Mouse (Mus musculus) midbrain, embryonic 12.5 days (tissue): Measurements from ENCODE around the gene Phf8. TPM values are rescaled to one million over a fixed set of nuclear protein-coding genes. Genes with fewer than 3 reads are reported as not detected.
"Not testable (repeated sequence)": the region's sequence is repeated elsewhere in the genome, so short reads cannot be mapped to it uniquely, and the experiment has no call there.

Experiments used
- ATAC-seq: fragments of 200-750 bp; cut with Nextera tagmentation; 2 replicates; pipeline ENCODE4 v1.8.0; 2017; ENCODE audit warnings: low read depth, moderate TSS enrichment, moderate library complexity; ENCODE audit not compliant: low FRiP score
- H3K27ac ChIP-seq: fragments of 300-500 bp; sonication (generic); replicated peaks from 2 replicates; pipeline ENCODE4 v1.5.1; 2016; ENCODE audit warnings: mild to moderate bottlenecking
- H3K27me3 ChIP-seq: fragments of 300-500 bp; sonication (generic); 2 replicates; pipeline ENCODE4 v1.6.1; 2016; ENCODE audit warnings: mild to moderate bottlenecking
- H3K36me3 ChIP-seq: fragments of 300-500 bp; sonication (generic); 2 replicates; pipeline ENCODE4 v1.6.1; 2016
- H3K4me1 ChIP-seq: fragments of 300-500 bp; sonication (generic); 2 replicates; pipeline ENCODE4 v1.6.1; 2016
- H3K4me2 ChIP-seq: fragments of 300-500 bp; sonication (generic); replicated peaks from 2 replicates; pipeline ENCODE4 v1.6.1; 2016; ENCODE audit warnings: mild to moderate bottlenecking, moderate library complexity
- H3K4me3 ChIP-seq: fragments of 300-500 bp; sonication (generic); 2 replicates; pipeline ENCODE4 v1.5.1; 2016; ENCODE audit warnings: mild to moderate bottlenecking
- H3K9ac ChIP-seq: fragments of 300-500 bp; sonication (generic); replicated peaks from 2 replicates; pipeline ENCODE4 v1.6.1; 2016; ENCODE audit warnings: mild to moderate bottlenecking, moderate library complexity
- H3K9me3 ChIP-seq: fragments of 300-500 bp; sonication (generic); 2 replicates; pipeline ENCODE4 v1.6.1; 2016; ENCODE audit warnings: mild to moderate bottlenecking
- WGBS: fragments of 180-500 bp; shearing (Covaris S2); methylation state at CpG from one replicate; pipeline ENCODE4 v1.1.7; 2016; 5-methylcytosine and 5-hydroxymethylcytosine counted together
- polyA plus RNA-seq: library from polyadenylated mRNA; unstranded; fragments of >200 nt; fragmentation: Nextera tagmentation; extraction: Ambion mirVana; gene quantifications from 2 replicates; pipeline ENCODE4 v1.2.1, GENCODE M21; 2016

The Phf8 gene
- 30.4 and 32.7 TPM in 2 replicates for polyA plus RNA-seq

DNA sequence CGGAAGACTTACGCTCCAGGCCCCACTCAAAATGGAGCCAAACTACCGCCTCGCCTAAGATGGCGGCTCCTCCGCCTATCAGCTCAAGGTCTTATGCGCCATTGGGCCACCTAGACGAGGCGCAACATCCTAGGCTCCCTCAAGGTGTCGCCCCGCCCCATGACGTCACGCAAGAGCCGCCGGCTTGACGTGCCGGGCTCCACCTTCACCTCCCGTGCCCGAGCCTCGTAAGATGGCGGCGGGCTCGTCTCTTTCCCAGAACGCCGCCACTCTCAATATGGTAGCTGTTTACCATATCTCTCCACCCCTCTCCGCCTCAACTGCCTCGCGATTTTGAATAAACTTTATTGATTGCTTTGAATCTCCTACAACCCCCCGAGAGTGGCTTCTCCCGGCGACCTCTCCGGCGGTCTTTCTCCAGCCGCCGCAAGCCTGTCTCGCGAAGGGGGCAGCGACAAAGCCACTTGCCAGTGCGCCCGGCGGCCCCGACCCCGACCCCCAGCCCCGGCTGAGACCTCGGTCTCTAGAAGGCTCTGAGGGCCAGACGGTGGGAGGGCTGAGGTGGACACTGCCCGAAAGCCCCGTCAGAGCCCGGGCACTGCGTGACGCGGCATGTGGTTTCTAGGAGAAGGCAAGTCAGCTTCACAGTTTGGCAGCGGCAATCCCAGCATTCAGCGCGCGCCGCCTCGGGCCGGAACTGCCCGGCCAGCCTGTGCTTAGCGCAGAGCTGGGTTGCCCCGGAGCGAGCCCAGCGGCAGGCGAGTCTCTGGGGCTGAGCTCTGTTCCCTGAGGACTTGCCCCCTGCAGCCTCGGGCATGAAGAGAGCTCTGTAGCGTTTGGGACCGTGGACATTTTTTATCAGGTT, at the start of gene Phf8:
Gene Phf8, plus strand, starts transcription at position 215 of the 865 bp plus-strand sequence.
- ATAC-seq: peak; percentile 95
- peaks cover 5% of the 10 kb centered on the region; the same call in 1 of the 2 replicates for H3K4me1 ChIP-seq
- H3K27ac ChIP-seq: peak within 1 kb of the TSS; percentile 97
- H3K27me3 ChIP-seq: no peaks in the 10 kb centered on the region; the same call in 1 of the 2 replicates
- WGBS: 25% methylated on average over 68 of the region's 68 CpGs
- H3K9ac ChIP-seq: peak within 1 kb of the TSS; percentile 63
- peak within 1 kb of the TSS; percentile 52 for H3K4me3 ChIP-seq
- peak within 1 kb of the TSS; percentile 65 for H3K4me2 ChIP-seq
- no peaks in the 10 kb centered on the region for H3K9me3 ChIP-seq
- no peaks in the 10 kb centered on the region; the same call in 1 of the 2 replicates for H3K36me3 ChIP-seq

DNA sequence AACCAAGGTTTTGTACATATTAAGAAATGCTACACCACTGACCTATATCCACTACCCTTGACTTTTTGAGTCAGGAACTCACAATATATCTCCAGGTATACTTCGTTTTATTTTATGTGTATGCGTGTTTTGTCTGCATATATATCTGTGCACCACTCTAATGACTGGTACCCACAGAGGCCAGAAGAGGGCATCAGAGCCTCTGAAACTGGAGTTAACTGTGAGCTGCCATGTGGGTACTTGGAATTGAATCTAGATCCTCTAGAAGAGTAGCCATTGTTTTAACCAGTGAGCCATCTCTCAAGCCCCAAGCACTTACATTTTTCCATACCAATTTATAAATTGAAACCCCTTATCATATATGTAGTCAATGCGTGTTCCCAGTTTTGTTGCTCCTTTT, 32.3 kb upstream of the Phf8 start:
- no peaks in the 10 kb centered on the region for H3K4me1 ChIP-seq
- no peak overlapping the region for H3K9ac ChIP-seq
- ATAC-seq: no peak
- H3K27ac ChIP-seq: no peak overlapping the region
- 79% methylated on average over 3 of the region's 3 CpGs for WGBS
- no peak overlapping the region for H3K4me3 ChIP-seq
- no peaks in the 10 kb centered on the region for H3K27me3 ChIP-seq
- no peaks in the 10 kb centered on the region for H3K36me3 ChIP-seq
- no peaks in the 10 kb centered on the region for H3K9me3 ChIP-seq
- no peak overlapping the region for H3K4me2 ChIP-seq

DNA sequence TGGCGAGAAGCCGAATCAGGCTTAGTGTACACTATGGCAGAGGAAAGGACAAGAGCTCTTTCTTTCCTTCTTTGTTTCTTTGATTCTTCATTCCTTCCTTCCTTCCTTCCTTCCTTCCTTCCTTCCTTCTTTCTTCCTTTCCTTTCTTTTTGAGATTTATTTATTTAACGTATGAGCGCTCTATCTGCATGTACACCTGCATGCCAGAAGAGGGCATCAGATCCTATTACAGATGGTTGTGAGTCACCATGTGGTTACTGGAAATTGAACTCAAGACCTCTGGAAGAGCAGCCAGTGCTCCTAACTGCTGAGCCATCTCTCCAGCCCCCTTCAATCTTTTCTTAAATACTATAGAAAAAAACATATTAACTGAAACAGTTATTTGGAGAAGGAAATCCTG, 27.2 kb upstream of the Phf8 start:
- not testable (repeated sequence) for H3K9me3 ChIP-seq, H3K27ac ChIP-seq, H3K9ac ChIP-seq, H3K4me2 ChIP-seq, H3K36me3 ChIP-seq, ATAC-seq, H3K4me1 ChIP-seq, H3K4me3 ChIP-seq, H3K27me3 ChIP-seq
- WGBS: 90% methylated on average over 4 of the region's 4 CpGs

DNA sequence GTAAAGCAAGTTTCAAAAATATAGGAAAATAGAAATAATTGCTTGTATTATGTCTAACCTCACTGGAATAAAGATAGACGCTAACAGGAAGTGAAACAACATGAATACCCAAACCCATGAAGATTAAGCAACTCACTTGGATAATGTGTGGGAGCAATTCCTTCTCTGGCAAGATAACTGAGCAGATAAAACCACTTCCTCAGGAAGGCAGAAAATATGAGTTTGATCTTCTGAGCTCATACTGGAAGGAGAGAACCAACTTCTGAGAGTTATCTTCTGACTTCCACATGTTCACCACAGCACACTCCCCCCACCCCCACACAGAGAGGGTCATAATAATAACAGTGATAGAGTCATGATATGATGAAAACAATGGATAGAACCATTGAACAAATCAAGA, 23.9 kb upstream of the Phf8 start:
- Histone ChIP-seq H3K4me1 (no peaks in the 10 kb centered on the region), H3K9me3 (no peaks in the 10 kb centered on the region), H3K4me3 (no peak overlapping the region), H3K27ac (no peak overlapping the region), H3K27me3 (no peaks in the 10 kb centered on the region), H3K4me2 (no peak overlapping the region), H3K36me3 (no peaks in the 10 kb centered on the region), H3K9ac (no peak overlapping the region)
- 77% methylated on average over 1 of the region's 1 CpGs for WGBS
- ATAC-seq: no peak

DNA sequence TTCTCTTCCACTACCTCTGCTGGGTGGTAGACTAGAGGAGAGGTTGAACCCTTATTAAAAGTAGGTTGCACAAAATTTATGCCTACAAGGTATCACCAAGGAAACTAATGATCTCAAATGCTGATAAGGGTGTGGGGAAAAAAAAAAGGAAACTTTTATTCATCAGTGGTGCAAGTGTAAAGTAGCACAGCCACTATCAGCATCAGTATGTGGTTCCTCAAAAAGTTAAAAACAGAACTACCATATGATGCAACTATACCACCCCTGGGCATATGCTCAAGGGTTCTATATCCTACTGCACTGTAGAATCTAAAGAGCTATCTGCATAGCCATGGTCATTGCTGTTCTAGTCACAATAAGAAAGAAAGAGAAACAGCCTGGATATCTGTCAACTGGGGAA, 11.9 kb upstream of the Phf8 start:
- Histone ChIP-seq H3K36me3 (no peaks in the 10 kb centered on the region), H3K27ac (no peak overlapping the region), H3K4me1 (no peaks in the 10 kb centered on the region), H3K4me3 (no peak overlapping the region), H3K9ac (no peak overlapping the region), H3K9me3 (no peaks in the 10 kb centered on the region), H3K27me3 (no peaks in the 10 kb centered on the region), H3K4me2 (no peak overlapping the region)
- ATAC-seq: no peak

DNA sequence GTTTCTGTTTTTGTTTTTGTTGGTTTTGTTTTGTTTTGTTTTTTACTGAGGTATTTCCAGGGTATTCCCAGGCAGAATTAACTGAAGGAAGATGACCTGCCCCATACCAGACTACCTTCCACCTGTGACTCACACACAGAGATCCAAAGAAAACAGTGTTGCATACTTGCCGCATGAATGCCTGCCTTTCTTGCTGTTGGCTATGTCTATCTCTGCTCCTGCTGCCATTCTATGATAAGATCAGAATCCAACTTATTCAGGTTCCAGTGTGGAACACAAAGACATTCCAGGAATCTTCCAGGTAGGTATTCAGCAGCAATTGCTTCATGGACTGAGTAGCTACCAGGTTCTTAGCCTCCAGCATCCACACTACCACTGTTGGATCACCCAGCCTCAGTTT, 10.6 kb upstream of the Phf8 start:
- Histone ChIP-seq H3K4me3 (no peak overlapping the region), H3K9me3 (no peaks in the 10 kb centered on the region), H3K9ac (no peak overlapping the region), H3K36me3 (no peaks in the 10 kb centered on the region), H3K4me1 (no peaks in the 10 kb centered on the region), H3K27me3 (no peaks in the 10 kb centered on the region), H3K27ac (no peak overlapping the region), H3K4me2 (no peak overlapping the region)
- WGBS: 94% methylated on average over 1 of the region's 1 CpGs
- ATAC-seq: no peak

DNA sequence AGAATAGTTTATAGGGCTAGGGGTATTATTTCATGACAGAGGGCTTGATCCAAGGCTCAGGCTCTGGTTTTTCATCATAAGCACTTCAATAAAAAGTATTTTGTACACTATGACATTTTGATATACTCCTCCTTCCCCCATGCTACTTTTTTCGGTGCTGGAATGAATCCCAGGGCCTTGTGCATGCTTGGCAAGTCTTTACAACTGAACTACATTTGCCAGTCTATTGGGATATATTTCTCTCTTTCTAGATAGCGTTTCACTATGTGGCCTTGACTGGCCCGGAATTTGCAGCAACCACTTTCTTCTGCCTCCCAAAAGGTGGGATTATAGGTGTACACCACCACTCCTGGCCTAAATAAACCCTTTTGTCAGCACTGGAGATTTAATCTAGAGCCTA, 7.4 kb upstream of the Phf8 start:
- no peak overlapping the region for H3K9ac ChIP-seq
- ATAC-seq: no peak
- H3K36me3 ChIP-seq: no peaks in the 10 kb centered on the region
- no peak overlapping the region for H3K27ac ChIP-seq
- no peaks in the 10 kb centered on the region for H3K4me1 ChIP-seq
- H3K4me2 ChIP-seq: no peak overlapping the region
- H3K27me3 ChIP-seq: no peaks in the 10 kb centered on the region; the same call in 1 of the 2 replicates
- H3K4me3 ChIP-seq: no peak overlapping the region
- no peaks in the 10 kb centered on the region for H3K9me3 ChIP-seq
- 83% methylated on average over 3 of the region's 3 CpGs for WGBS

DNA sequence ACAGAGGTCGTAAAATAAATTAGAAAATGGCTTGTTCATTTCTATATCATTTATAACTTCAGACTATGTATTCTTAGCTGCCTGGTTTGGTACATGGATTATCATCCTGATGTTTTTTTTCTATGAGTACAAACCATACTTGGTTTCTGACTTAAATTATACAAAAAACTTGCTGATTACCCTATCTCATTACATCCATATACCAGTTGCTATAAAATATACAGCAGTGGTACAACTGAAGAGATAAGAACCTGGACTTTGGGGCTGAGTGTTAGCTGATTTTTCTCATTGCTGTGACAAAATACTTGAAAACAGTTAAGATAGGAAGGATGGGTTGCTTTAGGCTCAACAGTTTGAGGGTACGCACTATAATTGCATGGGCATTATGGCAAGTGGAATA, 6.8 kb upstream of the Phf8 start:
- no peak overlapping the region for H3K27ac ChIP-seq
- H3K9ac ChIP-seq: no peak overlapping the region
- no peak overlapping the region for H3K4me2 ChIP-seq
- H3K27me3 ChIP-seq: no peaks in the 10 kb centered on the region; the same call in 1 of the 2 replicates
- no peaks in the 10 kb centered on the region for H3K36me3 ChIP-seq
- no peaks in the 10 kb centered on the region for H3K4me1 ChIP-seq
- 96% methylated on average over 2 of the region's 2 CpGs for WGBS
- H3K9me3 ChIP-seq: no peaks in the 10 kb centered on the region
- H3K4me3 ChIP-seq: no peak overlapping the region
- ATAC-seq: no peak

DNA sequence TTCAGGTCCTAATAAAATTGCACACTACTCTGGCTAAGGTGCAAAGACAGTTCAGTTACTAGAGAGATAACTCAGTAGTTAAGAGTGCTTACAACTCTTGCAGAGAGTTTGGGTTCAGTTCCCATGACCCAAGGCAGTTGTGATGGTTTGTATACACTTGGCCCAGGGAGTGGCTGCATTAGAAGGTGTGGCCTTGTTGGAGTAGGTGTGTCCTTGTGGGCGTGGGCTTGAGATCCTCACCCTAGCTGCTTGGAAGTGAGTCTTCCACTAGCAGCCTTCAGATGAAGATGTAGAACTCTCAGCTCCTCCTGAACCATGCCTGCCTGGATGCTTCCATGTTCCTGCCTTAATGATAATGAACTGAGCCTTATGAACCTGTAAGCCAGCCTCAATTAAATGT, 2.3 kb upstream of the Phf8 start:
- no peak for ATAC-seq
- Histone ChIP-seq H3K9me3 (no peaks in the 10 kb centered on the region), H3K36me3 (no peaks in the 10 kb centered on the region), H3K4me1 (peaks cover 5% of the 10 kb centered on the region; the same call in 1 of the 2 replicates), H3K4me2 (no peak overlapping the region), H3K9ac (no peak overlapping the region), H3K27ac (no peak overlapping the region), H3K4me3 (no peak overlapping the region), H3K27me3 (no peaks in the 10 kb centered on the region; the same call in 1 of the 2 replicates)
- WGBS: 62% methylated on average over 1 of the region's 1 CpGs

DNA sequence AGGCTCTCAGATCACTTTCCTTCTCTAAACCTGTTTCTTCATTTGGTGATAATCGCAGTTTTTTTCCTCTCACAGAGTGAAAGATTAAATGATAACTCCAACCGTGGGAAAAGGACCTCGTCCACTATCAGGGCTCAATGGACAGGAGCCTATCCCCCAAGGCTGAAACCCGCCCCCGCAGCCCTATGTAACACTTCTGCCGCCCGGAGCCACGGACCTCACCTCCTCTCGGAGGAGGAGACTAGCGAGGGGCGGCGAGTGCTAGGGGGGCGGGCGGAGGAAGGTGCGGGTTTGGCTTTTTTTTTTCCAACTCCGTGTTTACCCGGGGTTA, 380 bp upstream of the Phf8 start:
- no peaks in the 10 kb centered on the region for H3K9me3 ChIP-seq
- peak overlapping the region; percentile 52 for H3K4me3 ChIP-seq
- H3K9ac ChIP-seq: peak overlapping the region; percentile 41; the same call in 1 of the 2 replicates
- peak overlapping the region; percentile 97 for H3K27ac ChIP-seq
- no peaks in the 10 kb centered on the region; the same call in 1 of the 2 replicates for H3K36me3 ChIP-seq
- 15% methylated on average over 17 of the region's 17 CpGs for WGBS
- peak overlapping the region; percentile 65 for H3K4me2 ChIP-seq
- H3K27me3 ChIP-seq: no peaks in the 10 kb centered on the region; the same call in 1 of the 2 replicates
- peaks cover 5% of the 10 kb centered on the region; the same call in 1 of the 2 replicates for H3K4me1 ChIP-seq
- peak; percentile 63 for ATAC-seq

DNA sequence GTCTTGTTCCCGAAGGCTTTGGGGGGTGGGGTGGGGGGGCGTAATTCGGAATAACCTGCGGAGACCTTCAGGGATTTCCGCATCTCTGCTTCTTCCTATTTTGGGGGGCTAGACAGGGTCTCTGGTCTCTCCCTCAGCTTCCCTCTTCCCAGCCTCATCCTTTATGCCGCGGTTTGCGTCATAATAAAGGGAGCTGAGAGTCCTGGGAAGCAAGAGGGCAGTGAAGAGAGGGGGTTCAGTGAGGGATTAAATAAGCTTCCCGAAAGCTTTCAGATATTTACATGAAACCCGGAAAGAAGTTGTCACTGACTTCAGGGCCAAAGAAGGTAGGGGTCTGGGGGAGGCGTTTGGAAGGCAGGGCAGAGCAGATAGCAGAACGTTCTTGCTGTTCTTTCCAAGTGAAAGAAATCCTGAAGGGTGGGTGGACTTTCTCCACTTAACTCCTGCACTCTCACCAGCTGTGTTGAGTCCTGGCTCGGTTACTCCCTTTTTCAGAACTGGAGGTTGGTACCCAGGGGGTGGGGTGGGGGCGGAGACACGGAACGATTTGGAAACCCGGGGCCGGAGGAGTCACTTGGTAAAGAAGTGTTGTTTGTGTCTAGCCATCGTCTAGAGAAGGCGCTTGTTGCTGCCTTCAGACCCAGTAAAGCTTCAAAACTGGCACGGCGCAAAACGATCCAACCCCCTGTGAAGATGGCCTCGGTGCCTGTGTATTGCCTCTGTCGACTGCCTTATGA, 1.5 kb downstream of the Phf8 start:
- WGBS: 26% methylated on average over 25 of the region's 25 CpGs
- Histone ChIP-seq H3K27me3 (no peaks in the 10 kb centered on the region), H3K9me3 (no peaks in the 10 kb centered on the region), H3K9ac (peak overlapping the region; percentile 63), H3K36me3 (no peaks in the 10 kb centered on the region; the same call in 1 of the 2 replicates), H3K27ac (peak overlapping the region; percentile 97; the same call in 1 of the 2 replicates), H3K4me3 (peak overlapping the region; percentile 52), H3K4me2 (peak overlapping the region; percentile 65), H3K4me1 (peaks cover 5% of the 10 kb centered on the region; the same call in 1 of the 2 replicates)
- no peak for ATAC-seq

DNA sequence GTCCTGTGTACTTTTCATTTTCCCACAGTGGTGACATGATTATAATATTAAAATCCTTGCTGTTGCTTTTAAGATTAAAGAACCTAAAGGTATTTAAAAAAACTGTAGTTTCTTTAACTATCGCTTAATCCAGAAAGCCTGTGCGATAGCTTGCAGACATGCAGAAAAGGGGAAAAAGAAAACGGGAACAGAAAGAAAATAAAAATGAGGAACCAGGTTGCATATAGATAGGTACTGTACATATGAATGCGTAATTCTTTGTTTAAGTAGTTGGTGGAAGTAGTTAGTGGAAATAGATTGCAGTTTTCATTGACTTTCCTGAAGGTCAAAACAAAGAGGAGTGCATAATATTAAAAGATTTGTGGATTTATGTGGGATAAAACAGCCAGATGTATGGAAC, 32.9 kb downstream of the Phf8 start:
- H3K4me3 ChIP-seq: no peak overlapping the region
- no peaks in the 10 kb centered on the region for H3K27me3 ChIP-seq
- H3K4me1 ChIP-seq: no peaks in the 10 kb centered on the region
- H3K36me3 ChIP-seq: no peaks in the 10 kb centered on the region
- H3K9ac ChIP-seq: no peak overlapping the region
- no peak for ATAC-seq
- no peak overlapping the region for H3K27ac ChIP-seq
- H3K4me2 ChIP-seq: no peak overlapping the region
- H3K9me3 ChIP-seq: no peaks in the 10 kb centered on the region
- WGBS: 93% methylated on average over 4 of the region's 4 CpGs
